Mouse (Mus musculus): ENCODE measurements around the gene Hat1. TPM values are rescaled to one million over a fixed set of nuclear protein-coding genes. Genes with fewer than 3 reads are reported as not detected.

Hat1 gene
- total RNA-seq, 2 experiments from 2014 or later: 16.2 to 18.3 TPM

DNA sequence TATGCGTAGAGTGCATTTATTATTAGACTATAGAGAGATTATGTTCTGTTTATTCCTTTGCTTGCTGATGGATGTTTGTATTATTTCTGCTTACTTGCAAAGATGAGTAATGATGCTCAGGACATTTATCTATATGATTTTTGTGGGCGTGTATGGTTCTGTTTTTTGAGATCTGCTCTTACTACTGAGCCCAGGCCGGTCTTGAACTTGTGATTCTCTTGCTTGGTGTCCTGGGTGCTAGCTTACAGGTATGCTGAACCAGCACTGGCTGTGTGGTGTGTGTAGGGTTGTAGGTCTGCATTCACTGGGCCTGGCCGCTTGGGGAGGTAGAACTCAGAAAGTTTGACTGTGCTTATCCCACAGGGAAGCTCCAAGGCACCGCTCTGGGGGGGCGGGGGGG is 72.4 kb downstream of the Hat1 start:
- DNase-seq (ENCODE audit: extremely low spot score in 1 of 2, low spot score in 1 of 2): no peak

DNA sequence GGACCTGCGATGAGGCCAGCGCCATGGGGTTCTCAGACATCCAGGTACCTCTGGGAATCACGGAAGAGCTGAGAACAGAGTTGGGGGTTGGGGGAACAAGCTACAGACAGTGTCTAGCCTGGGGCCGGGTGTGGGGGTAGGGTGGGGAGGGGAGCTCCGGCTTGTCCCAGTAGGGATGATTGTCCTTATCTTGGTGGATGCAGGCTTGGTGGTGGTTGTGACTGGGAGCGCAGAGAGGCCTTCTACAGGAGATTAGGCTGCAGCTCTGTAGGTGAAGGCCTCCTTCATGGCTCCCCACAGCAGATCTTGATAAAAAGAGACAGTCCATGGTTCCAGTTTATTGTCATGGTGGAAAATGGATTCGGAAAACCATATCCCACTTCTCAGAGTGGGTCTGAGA is 72.8 kb downstream of the Hat1 start:
- DNase-seq (ENCODE audit: extremely low spot score in 1 of 2, low spot score in 1 of 2): no peak

DNA sequence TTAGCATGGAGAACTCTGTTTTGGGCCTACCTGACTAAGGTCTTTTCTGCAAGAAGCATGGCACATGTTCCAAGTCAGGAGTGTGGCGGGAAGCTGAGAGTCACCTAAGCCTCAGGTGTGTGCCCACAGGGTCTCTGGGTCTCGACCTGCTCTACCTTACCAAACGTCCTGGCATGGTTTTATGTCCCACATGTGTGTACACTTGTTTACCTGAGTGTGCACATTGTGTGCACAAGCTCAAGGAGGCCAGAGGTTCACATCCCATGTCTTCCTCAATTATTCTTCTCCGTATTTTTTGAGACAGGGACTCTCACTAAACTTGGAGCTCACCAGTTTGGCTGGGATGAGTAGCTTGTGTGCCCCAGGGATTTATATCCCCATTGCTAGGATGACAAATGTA is 73.3 kb downstream of the Hat1 start:
- no peak for DNase-seq (ENCODE audit: extremely low spot score in 1 of 2, low spot score in 1 of 2)

DNA sequence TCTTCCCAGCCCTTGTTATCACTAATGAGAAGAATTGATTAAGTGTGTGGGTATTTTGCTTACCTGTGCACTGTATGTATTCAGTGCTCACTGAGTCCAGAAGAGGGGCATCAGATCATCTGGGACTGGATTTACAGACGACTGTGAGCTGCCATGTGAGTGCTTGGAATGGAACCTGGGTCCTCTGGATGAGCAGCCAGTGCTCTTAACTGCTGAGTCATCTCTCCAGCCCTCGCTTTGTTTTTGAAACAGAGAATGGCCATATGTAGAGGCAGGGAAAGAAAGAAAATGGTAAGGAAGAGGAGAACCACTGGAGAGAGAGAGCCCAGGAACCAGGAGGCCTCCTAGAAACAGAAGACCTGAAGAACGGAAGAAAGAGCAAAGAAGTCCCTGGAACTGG is 73.8 kb downstream of the Hat1 start:
- DNase-seq (ENCODE audit: extremely low spot score in 1 of 2, low spot score in 1 of 2): no peak

DNA sequence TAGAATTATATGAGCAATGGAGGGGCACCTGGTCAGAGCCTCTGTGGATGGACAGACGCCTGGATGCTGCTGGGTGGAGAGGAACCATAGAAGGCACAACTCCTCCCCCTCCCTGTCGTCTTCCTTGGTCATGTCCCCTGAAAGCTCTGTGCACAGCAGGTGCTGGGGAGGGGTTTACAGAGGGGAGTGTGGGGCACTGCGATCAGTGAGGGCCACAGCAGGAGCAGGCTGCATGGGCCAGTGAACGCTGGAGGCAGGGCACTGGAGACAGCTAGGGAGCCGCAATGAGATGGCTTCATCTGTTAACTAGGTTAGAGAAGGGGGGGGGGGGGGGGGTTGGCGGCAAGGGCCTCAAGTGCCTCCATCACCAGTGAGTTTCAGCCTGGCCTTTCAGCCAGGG is 77.3 kb downstream of the Hat1 start:
- DNase-seq (ENCODE audit: extremely low spot score in 1 of 2, low spot score in 1 of 2): no peak

DNA sequence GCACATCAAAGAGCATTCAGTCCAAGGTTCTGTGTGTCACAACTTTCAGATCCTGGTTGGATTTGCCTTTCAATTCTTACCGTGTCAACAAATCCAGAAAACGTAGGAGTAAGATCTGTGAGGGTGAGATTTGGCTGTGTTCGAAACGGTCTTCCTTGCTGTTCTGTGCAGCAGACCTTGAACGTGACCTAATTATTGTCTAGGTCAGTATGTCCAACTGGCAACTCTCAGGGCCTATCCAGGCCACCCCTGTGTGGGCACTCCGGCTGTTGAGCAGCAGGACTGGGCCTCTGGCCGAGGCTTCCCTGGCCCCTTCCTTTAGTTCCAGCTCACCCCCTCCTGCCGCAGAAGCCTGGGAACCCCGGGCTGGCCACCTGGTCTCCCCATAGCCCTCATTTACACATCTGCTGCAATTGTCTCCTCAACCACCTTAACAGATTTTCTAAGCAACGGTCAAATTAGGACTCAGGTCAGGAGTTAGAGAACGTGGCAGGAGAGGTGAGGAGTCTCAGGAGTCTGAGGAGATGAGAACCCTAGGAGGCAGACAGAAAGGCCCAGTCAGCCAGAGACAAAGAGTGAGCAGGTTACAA is 78.2 kb downstream of the Hat1 start:
- DNase-seq (ENCODE audit: extremely low spot score in 1 of 2, low spot score in 1 of 2): no peak

DNA sequence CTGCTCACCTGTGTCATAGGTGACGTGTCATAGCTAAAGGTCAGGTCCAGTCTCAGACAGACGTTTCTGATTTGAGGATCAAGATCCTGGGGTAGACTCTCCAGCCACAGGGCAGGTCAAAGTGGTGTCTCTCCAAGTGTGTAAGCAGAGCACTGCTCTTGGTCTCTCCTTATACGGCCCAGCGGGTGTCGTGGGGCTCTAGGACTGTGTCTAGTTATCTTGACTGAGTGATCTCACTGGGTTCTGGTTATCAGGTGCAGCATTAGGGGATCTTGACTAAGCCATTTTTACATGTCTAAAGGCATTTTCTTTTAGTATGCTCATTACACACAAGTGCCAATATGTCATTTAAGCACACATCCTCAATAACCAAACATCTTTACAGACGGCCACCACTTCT is 82.3 kb downstream of the Hat1 start:
- DNase-seq (ENCODE audit: extremely low spot score in 1 of 2, low spot score in 1 of 2): no peak

DNA sequence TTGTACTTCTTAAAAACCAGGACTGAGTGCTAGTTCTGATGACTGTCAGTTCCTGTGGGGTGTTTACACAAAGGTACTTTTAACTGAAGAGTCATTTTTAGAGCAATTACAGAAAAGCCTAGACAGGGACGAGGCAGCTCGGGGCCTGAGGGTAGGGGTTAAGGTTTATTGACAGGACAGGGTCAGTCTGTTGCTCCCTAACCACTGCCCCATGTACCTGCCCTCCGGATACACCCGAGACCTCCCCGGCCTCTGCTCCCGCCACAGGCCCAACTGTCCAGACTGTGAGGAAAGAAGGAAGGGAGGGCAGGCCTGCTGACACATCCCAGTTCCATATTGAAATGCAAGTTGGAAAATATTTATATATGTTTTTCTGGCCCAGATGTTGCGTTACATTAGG is 85.1 kb downstream of the Hat1 start:
- DNase-seq (ENCODE audit: extremely low spot score in 1 of 2, low spot score in 1 of 2): no peak

DNA sequence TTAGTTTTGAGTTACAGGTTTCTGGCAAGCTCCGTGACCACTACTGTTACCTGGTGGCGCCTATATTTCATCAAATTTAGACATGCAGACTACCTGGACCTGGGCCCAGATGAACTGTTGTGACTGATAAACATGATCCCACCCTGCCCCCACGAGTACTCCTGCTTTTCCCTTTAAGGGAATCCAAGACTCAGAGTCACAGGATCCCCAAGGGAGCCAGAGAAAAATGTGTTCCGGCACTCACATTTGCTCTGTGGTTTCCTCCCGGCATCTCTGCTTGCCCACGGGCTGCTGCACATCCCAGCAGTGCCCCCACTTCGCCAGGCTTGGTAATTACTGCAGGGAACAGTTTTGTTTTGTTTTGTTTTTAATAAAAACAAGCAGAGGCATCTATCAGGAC is 85.6 kb downstream of the Hat1 start:
- no peak for DNase-seq (ENCODE audit: extremely low spot score in 1 of 2, low spot score in 1 of 2)

DNA sequence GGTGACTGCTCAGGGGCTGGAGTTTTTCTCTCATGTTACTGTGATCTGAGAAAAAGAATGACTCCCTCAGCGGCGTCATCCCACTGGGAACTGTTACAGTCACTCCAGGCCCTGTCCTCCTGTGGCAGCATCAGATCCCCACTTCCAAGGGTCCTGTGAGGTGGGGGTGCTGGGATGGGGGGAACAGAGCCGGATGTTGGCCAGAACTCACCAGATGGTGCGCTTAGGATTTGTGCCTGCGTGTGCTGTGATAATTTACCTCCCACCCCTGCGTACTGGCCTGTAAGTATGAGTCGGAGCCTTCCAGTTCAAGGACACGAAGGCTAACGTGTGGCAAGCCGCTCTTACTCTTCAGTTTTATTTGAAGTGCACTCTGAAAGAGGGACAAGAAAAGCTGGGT is 86.6 kb downstream of the Hat1 start:
- DNase-seq (ENCODE audit: extremely low spot score in 1 of 2, low spot score in 1 of 2): no peak

DNA sequence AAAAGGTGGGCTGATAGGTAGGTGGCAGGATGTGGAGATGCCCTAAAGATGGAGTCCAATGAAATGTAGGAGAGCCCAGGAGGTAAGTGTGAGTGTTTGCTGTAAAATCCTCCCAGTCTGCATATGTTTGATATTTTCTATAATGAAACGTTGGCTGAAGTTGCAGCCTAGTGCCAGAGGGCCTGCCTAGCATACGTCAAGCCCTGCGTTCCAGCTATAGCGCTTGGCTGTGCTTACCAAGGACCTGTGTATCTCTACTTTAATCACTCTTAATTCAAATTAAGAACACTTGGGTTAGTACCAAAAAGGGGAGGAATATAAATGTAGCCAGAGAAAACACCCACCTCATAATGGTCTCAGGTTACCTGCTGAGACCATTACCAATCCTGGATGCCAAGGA is 87.0 kb downstream of the Hat1 start:
- DNase-seq (ENCODE audit: extremely low spot score in 1 of 2, low spot score in 1 of 2): no peak

DNA sequence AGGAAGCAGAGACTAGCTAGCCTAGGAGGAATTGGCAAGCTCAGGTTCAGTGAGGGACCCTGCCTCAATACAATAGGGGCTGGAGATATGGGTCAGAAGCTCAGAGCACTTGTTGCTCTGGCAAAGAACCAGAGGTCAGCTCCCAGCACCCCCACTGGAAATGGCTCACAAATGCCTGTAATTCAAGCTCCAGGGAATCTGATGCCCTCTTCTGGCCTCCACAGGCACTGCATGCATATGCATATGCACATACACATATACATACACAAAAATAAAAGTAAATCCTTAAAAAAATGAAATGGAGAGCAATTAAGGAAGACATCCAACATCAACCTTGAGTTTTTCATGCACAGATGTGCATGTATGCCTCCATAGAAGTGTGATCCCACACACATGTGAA is 89.0 kb downstream of the Hat1 start:
- no peak for DNase-seq (ENCODE audit: extremely low spot score in 1 of 2, low spot score in 1 of 2)

DNA sequence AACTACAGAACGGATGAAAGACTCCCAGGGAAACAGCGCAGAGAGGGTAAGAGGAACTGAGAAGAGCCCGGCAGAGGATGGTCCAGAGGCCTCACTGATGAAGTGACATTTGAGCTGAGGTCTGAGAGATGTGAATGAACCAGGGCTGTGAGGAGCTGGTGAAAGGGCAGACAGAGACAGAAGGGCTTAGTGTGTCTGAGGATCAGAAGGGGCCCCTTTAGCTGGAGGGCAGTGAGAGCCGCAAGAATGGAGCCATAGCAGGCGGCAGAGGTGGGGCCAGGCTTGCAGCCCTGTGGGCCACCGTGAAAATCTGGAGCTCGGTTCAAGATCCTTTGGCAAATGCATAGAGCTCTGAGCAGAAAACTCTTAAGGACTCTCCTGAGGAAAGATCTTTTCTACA is 91.2 kb downstream of the Hat1 start:
- no peak for DNase-seq (ENCODE audit: extremely low spot score in 1 of 2, low spot score in 1 of 2)

DNA sequence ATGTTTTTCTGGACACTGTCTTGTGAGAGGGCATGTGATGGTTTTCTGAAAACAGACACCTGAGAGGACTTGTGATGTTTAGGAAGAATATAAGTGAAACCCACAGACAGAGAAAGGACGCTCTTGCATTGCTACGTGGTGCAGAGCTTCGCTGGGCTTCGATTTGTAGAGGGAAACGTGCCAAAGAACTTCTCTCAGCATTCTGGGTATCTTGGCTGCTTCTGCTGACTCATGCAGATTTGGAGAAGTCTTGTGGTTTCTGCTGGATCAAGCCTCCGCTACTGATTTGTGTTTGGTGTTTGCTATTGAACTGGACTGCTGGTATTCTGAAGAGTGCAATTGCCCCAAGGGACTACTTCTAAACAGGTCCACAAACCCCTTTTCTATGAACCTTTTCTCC is 93.1 kb downstream of the Hat1 start:
- no peak for DNase-seq (ENCODE audit: extremely low spot score in 1 of 2, low spot score in 1 of 2)

DNA sequence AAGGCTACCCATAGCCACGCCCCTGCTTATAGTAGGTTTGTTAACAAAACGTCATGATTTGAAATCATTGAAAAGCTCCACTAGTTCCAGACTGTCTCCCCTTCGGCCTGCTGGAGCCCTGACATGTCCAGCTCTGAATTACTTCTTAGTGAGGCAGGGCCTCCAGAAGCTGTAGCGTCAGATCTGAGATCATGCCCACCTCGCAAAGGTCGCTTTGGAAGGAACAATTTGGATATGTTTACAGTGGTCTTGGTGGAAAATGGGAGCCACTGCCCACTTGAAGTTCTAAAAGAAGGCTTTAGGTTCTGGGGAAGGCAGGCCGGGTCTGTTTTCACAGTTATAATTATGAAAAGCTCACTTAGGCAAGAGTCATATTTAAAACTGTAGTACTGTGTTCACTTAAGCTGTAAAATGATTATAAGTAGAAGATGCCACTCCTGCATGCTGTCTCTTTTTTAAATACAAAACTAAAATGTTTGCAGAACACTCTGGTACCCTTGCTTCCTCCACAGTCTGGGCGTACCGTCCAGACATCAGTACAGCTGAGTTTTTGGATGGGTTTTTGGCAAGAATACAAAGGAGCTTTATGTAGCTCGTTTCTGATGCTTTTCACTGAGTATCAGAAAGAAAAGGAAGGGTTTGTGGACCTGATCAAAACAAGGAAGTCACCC is 94.4 kb downstream of the Hat1 start:
- DNase-seq (ENCODE audit: extremely low spot score in 1 of 2, low spot score in 1 of 2): no peak

DNA sequence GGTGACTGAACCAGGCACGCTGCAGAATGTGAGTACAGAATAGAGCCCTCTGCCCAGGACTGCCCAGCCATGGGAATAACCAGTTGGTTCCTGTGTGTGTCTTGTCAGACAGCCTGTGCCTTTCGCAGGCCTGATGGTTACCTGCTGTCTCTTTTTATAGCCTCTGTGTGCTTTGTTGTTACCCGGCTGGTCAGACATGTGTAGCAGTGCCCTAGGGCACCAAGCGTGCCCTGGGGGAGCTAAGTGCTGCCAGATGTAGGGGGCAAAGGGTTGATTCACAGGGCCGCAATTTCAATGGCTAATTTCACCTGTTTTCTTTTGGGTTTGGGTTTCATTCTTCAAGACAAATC is 94.9 kb downstream of the Hat1 start:
- no peak for DNase-seq (ENCODE audit: extremely low spot score in 1 of 2, low spot score in 1 of 2)

Other genes with a start within 250 kb of the Hat1 start
- 100 to 1,000 TPM; 124 to 137 TPM for gene Dync1i2, start 177.3 kb upstream of the Hat1 start, total RNA-seq (2021)
- gene Slc25a12, start 21.2 kb upstream of the Hat1 start, total RNA-seq (2021): 100 to 1,000 TPM; 163 to 165 TPM
- gene Metap1d, start 64.3 kb downstream of the Hat1 start, total RNA-seq (2021): 10 to 100 TPM; 18.1 to 26.8 TPM
- gene Dlx1, start 139.2 kb downstream of the Hat1 start, total RNA-seq (2021): 10 to 100 TPM; 13.6 to 19.3 TPM
- 1 to 10 TPM; 5.7 to 6.0 TPM for gene Dlx2, start 157.8 kb downstream of the Hat1 start, total RNA-seq (2021)

All from layer of hippocampus, postnatal 25 days (tissue).